Mouse (Mus musculus) MEL (cell line): ENCODE data around the gene Abca12. TPM values are rescaled to one million over a fixed set of nuclear protein-coding genes. Genes with fewer than 3 reads are reported as not detected.

Source experiments
- DNase-seq: peaks from one replicate; pipeline ENCODE4 v3.0.0; 2011; ENCODE audit warnings: low read depth, low spot score
- H3K27ac ChIP-seq: 2 replicates; pipeline ENCODE4 v1.5.1; 2012; ENCODE audit warnings: low read depth, mild to moderate bottlenecking, control low read depth, low read length, moderate library complexity; ENCODE audit not compliant: control insufficient read depth
- H3K27me3 ChIP-seq, 2 experiments: fragments of 150-350 bp in 1 of 2; sonication (generic) in 1 of 2; 2 replicates each; pipeline ENCODE4 v1.6.1; 2012; ENCODE audit warnings: low read length in 2 of 2, mild to moderate bottlenecking in 2 of 2, improper control_type of control experiment in 1 of 2, moderate library complexity in 1 of 2; ENCODE audit not compliant: insufficient read depth in 2 of 2, control insufficient read depth in 1 of 2
- H3K36me3 ChIP-seq, 2 experiments: 2 replicates each; pipeline ENCODE4 v1.6.1; 2012 to 2014; ENCODE audit warnings: low read length in 2 of 2, improper control_type of control experiment in 1 of 2, inconsistent platforms in 1 of 2, mild to moderate bottlenecking in 1 of 2; ENCODE audit not compliant: insufficient read depth in 2 of 2, control insufficient read depth in 1 of 2
- H3K4me1 ChIP-seq, 2 experiments: fragments of 150-350 bp in 1 of 2; sonication (generic) in 1 of 2; 2 replicates each; pipeline ENCODE4 v1.6.1; 2012; ENCODE audit warnings: low read length in 2 of 2, improper control_type of control experiment in 1 of 2, mild to moderate bottlenecking in 1 of 2; ENCODE audit not compliant: insufficient read depth in 2 of 2, control insufficient read depth in 1 of 2
- H3K4me3 ChIP-seq, 2 experiments: fragments of 150-350 bp in 1 of 2; sonication (generic) in 1 of 2; 2 replicates each; pipeline ENCODE4 v1.5.1; 2012; ENCODE audit warnings: low read depth in 2 of 2, low read length in 2 of 2, mild to moderate bottlenecking in 2 of 2, moderate library complexity in 2 of 2, control low read depth in 1 of 2, improper control_type of control experiment in 1 of 2; ENCODE audit not compliant: control insufficient read depth in 1 of 2, insufficient read depth in 1 of 2
- H3K79me2 ChIP-seq: 2 replicates; pipeline ENCODE4 v1.6.1; 2012; ENCODE audit warnings: mild to moderate bottlenecking, low read length, moderate library complexity; ENCODE audit not compliant: control insufficient read depth, poor library complexity, insufficient read depth
- H3K9ac ChIP-seq: 2 replicates; pipeline ENCODE4 v1.6.1; 2012; ENCODE audit warnings: low read depth, mild to moderate bottlenecking, control low read depth, low read length, moderate library complexity; ENCODE audit not compliant: control insufficient read depth, poor library complexity, severe bottlenecking
- H3K9me3 ChIP-seq: fragments of 150-350 bp; sonication (generic); replicated peaks from 2 replicates; pipeline ENCODE4 v1.6.1; 2012; ENCODE audit warnings: mild to moderate bottlenecking, low read length, improper control_type of control experiment, moderate library complexity; ENCODE audit not compliant: insufficient read depth
- CHD1 ChIP-seq: IDR thresholded peaks from 2 replicates; pipeline ENCODE4 v1.6.1; 2012; ENCODE audit warnings: low read depth, mild to moderate bottlenecking, inconsistent platforms, low read length, improper control_type of control experiment
- E2F4 ChIP-seq: IDR thresholded peaks from 2 replicates; pipeline ENCODE4 v1.6.1; 2011; ENCODE audit warnings: low read depth, low read length, improper control_type of control experiment, borderline replicate concordance
- ETS1 ChIP-seq: IDR thresholded peaks from 2 replicates; pipeline ENCODE4 v1.6.1; 2012; ENCODE audit warnings: low read depth, mild to moderate bottlenecking, inconsistent platforms, low read length, improper control_type of control experiment, moderate library complexity
- MAFK ChIP-seq: IDR thresholded peaks from 2 replicates; pipeline ENCODE4 v1.6.1; 2011; ENCODE audit warnings: low read depth, mild to moderate bottlenecking, low read length, improper control_type of control experiment, borderline replicate concordance
- MEF2A ChIP-seq: IDR thresholded peaks from 2 replicates; pipeline ENCODE4 v1.6.1; 2014; ENCODE audit warnings: low read depth, mild to moderate bottlenecking, inconsistent platforms, low read length, improper control_type of control experiment; ENCODE audit not compliant: poor library complexity, insufficient replicate concordance, severe bottlenecking; ENCODE audit errors: extremely low read depth
- MYC ChIP-seq: IDR thresholded peaks from 2 replicates; pipeline ENCODE4 v1.6.1; 2011; ENCODE audit warnings: low read depth, mild to moderate bottlenecking, low read length, improper control_type of control experiment, moderate library complexity
- RCOR1 ChIP-seq: IDR thresholded peaks from 2 replicates; pipeline ENCODE4 v1.6.1; 2012; ENCODE audit warnings: low read depth, mild to moderate bottlenecking, inconsistent platforms, low read length, improper control_type of control experiment
- SIN3A ChIP-seq: IDR thresholded peaks from 2 replicates; pipeline ENCODE4 v1.6.1; 2012; ENCODE audit warnings: low read length, improper control_type of control experiment, inconsistent platforms
- TAL1 ChIP-seq: IDR thresholded peaks from 2 replicates; pipeline ENCODE4 v1.6.1; 2012; ENCODE audit warnings: mild to moderate bottlenecking, inconsistent platforms, low read length, moderate library complexity, mixed read lengths
- TCF12 ChIP-seq: IDR thresholded peaks from 2 replicates; pipeline ENCODE4 v1.6.1; 2014; ENCODE audit warnings: low read depth, mild to moderate bottlenecking, inconsistent platforms, low read length, improper control_type of control experiment, moderate library complexity
- USF2 ChIP-seq, 2 experiments: IDR thresholded peaks; 2 replicates each; pipeline ENCODE4 v1.6.1; 2011 to 2012; ENCODE audit warnings: improper control_type of control experiment in 2 of 2, low read length in 2 of 2, borderline replicate concordance in 1 of 2, inconsistent platforms in 1 of 2, low read depth in 1 of 2, mild to moderate bottlenecking in 1 of 2; ENCODE audit not compliant: insufficient read depth in 1 of 2
- polyA plus RNA-seq, 2 experiments: library from polyadenylated mRNA; stranded (reverse) in 1 of 2; unstranded in 1 of 2; fragments of >175 nt in 1 of 2; fragments of >200 nt in 1 of 2; gene quantifications; 2 replicates each; pipeline versions ENCODE4 v1.2.1 to v1.2.4; 2012; ENCODE audit warnings: low replicate concordance in 2 of 2, low read depth in 1 of 2; ENCODE audit not compliant: insufficient read length in 2 of 2, insufficient read depth in 1 of 2, missing spikeins in 1 of 2
- total RNA-seq: library from RNA; depleted of rRNA; stranded (reverse); fragments of 300-350 nt; gene quantifications from 2 replicates; pipeline ENCODE4 v1.2.3, GENCODE M21; 2012

The Abca12 gene
- total and polyA plus RNA-seq, 3 experiments: not detected

DNA sequence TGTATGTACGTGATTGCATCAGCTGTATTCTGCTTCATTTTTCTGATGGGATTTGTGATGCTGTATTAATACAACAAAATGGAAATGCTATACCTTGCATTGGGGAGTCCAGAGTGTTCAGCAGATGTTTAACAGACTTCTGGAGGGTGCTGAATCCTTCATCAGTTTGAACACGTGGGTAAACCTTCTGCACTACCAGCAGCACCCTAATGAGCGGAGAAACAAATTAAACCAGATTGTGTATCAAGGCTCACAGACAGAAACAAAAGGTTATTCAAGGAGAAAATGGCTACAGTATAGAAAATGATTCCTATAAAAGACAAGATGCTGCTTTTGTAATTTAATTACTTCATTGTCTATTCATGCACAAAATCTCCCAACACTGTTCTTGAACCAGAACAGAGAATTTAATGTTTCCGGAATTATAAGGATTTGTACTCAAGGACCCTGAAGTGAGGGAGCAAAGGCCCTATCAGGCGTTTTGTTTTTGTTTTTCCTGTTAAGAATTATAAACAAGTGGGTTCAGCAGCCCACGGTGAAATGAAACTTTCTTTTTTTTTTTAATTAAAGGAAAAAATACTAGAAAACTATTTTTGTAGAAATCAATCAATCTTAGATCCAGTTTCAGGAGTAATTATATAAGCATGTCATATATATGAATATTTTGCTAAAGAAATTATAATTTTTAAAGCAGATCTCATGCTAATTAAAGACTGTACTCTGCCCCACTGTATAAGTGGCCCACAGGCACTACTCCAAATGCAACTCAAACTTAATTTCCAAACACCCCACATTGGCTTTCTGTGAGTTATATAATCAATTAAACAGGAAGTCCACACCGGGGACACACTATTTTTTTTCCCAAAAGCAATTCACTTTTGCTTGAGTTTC is 73.1 kb downstream of the Abca12 start:
- no peaks in the 10 kb centered on the region for H3K79me2 ChIP-seq
- no peak for TF ChIP-seq CHD1
- no peak for TF ChIP-seq SIN3A
- no peak for TF ChIP-seq USF2 (IDR thresholded peaks at IDR 0.05; ENCODE audit: borderline replicate concordance in 1 of 2, insufficient read depth in 1 of 2, low read depth in 1 of 2, low read length in 2 of 2)
- TF ChIP-seq TAL1: no peak
- no peak for TF ChIP-seq MYC
- no peak for TF ChIP-seq E2F4
- TF ChIP-seq ETS1: no peak
- TF ChIP-seq TCF12: no peak

DNA sequence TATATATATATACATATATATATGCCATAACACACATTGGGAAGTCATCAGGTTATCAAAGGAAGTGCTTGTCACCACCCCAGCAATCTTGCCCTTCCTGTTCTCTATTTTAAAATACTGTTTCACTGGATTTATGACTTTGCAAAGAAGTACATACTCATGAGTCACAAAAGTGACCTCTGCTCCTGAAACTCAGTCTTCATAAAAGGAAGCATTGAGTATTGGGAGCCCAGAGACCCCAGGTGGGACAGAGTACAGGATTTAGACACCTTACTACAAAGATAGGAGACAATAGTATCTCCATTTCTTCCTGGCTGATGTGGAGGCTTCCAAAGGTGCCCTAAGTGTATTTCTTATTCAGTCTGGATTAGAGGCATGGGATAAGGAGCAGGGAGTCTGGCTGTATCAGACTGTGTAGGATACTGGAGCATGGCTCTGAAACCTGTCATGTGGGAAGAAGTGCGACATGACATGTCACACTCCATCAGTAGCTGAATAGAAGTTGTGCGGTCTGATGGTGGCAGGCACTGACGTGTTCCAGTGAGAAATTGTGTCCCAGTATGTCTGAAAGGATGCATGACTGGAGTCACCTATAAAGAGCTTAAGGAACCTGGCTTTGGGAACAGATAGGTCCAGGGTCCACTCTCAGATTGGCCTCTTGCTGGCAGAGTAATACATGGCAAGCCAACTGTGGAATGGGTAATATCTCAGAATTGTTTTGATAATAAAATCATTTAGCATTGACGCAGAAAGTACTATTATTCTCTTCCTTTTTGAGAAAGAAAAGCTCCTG is 76.0 kb downstream of the Abca12 start:
- no peaks in the 10 kb centered on the region for H3K36me3 ChIP-seq
- H3K79me2 ChIP-seq: no peaks in the 10 kb centered on the region
- TF ChIP-seq MAFK (no peak), ETS1 (no peak), MEF2A (no peak), RCOR1 (no peak)
- no peak overlapping the region for H3K4me3 ChIP-seq
- no peak overlapping the region for H3K9ac ChIP-seq
- H3K27me3 ChIP-seq: no peaks in the 10 kb centered on the region; a peak in 1 of 4 replicates
- no peaks in the 10 kb centered on the region for H3K9me3 ChIP-seq
- DNase-seq: no peak
- H3K4me1 ChIP-seq: no peaks in the 10 kb centered on the region
- H3K27ac ChIP-seq: no peak overlapping the region

More for the DNA sequence above, 73.1 kb downstream of the Abca12 start:
- no peak overlapping the region for H3K27ac ChIP-seq
- no peak overlapping the region for H3K9ac ChIP-seq
- H3K4me1 ChIP-seq: no peaks in the 10 kb centered on the region
- no peak overlapping the region for H3K4me3 ChIP-seq
- DNase-seq: no peak
- H3K36me3 ChIP-seq: no peaks in the 10 kb centered on the region
- no peaks in the 10 kb centered on the region for H3K9me3 ChIP-seq
- H3K27me3 ChIP-seq: no peaks in the 10 kb centered on the region
